Mouse (Mus musculus) C2C12 (cell line): ENCODE measurements around the gene Jade2. TPM values are rescaled to one million over a fixed set of nuclear protein-coding genes. Genes with fewer than 3 reads are reported as not detected.

Experiments used
- H3K27me3 ChIP-seq: one replicate; pipeline ENCODE4 v1.6.1; 2011; ENCODE audit not compliant: control insufficient read depth, insufficient read depth, insufficient read length
- H3K36me3 ChIP-seq: one replicate; pipeline ENCODE4 v1.6.1; 2011; ENCODE audit not compliant: control insufficient read depth, insufficient read depth
- H3K4me3 ChIP-seq: one replicate; pipeline ENCODE4 v1.5.1; 2011; ENCODE audit warnings: mild to moderate bottlenecking, control low read depth; ENCODE audit not compliant: poor library complexity, insufficient read depth, severe bottlenecking
- H3K79me2 ChIP-seq: one replicate; pipeline ENCODE4 v1.6.1; 2011; ENCODE audit not compliant: control insufficient read depth, insufficient read depth
- H3K79me3 ChIP-seq: one replicate; pipeline ENCODE4 v1.6.1; 2011; ENCODE audit warnings: low read depth, control low read depth
- H3ac ChIP-seq: one replicate; pipeline ENCODE3; 2011; ENCODE audit warnings: low read depth; ENCODE audit not compliant: control insufficient read depth, insufficient read length
- CEBPB ChIP-seq: IDR thresholded peaks from one replicate; pipeline ENCODE4 v1.6.1; 2011; ENCODE audit warnings: low read depth, mild to moderate bottlenecking, control low read depth, moderate library complexity
- CTCF ChIP-seq: IDR thresholded peaks from one replicate; pipeline ENCODE4 v1.5.1; 2011; ENCODE audit not compliant: control insufficient read depth, insufficient read depth, insufficient read length
- FOSL1 ChIP-seq: IDR thresholded peaks from one replicate; pipeline ENCODE4 v1.8.0; 2011; ENCODE audit warnings: mild to moderate bottlenecking, low read length; ENCODE audit not compliant: poor library complexity, insufficient read depth, severe bottlenecking
- MAX ChIP-seq: IDR thresholded peaks from one replicate; pipeline ENCODE4 v1.6.1; 2011; ENCODE audit warnings: mild to moderate bottlenecking, control low read depth
- MYOD1 ChIP-seq: IDR thresholded peaks from one replicate; pipeline ENCODE4 v1.6.1; 2011; ENCODE audit warnings: low read depth; ENCODE audit not compliant: control insufficient read depth, insufficient read length
- MYOG ChIP-seq: IDR thresholded peaks from one replicate; pipeline ENCODE4 v1.6.1; 2011; ENCODE audit not compliant: control insufficient read depth, insufficient read length; ENCODE audit errors: extremely low read depth
- USF1 ChIP-seq: IDR thresholded peaks from one replicate; pipeline ENCODE4 v1.6.1; 2011; ENCODE audit warnings: low read depth, mild to moderate bottlenecking, control low read depth, moderate library complexity
- polyA plus RNA-seq: library from polyadenylated mRNA; unstranded; fragments of >200 nt; fragmentation: generic; extraction: Trizol; gene quantifications from one replicate; pipeline ENCODE4 v1.2.1, GENCODE M21; 2012; ENCODE audit warnings: missing spikeins

Jade2 gene
- polyA plus RNA-seq, 1 experiment = 4.0 TPM

DNA sequence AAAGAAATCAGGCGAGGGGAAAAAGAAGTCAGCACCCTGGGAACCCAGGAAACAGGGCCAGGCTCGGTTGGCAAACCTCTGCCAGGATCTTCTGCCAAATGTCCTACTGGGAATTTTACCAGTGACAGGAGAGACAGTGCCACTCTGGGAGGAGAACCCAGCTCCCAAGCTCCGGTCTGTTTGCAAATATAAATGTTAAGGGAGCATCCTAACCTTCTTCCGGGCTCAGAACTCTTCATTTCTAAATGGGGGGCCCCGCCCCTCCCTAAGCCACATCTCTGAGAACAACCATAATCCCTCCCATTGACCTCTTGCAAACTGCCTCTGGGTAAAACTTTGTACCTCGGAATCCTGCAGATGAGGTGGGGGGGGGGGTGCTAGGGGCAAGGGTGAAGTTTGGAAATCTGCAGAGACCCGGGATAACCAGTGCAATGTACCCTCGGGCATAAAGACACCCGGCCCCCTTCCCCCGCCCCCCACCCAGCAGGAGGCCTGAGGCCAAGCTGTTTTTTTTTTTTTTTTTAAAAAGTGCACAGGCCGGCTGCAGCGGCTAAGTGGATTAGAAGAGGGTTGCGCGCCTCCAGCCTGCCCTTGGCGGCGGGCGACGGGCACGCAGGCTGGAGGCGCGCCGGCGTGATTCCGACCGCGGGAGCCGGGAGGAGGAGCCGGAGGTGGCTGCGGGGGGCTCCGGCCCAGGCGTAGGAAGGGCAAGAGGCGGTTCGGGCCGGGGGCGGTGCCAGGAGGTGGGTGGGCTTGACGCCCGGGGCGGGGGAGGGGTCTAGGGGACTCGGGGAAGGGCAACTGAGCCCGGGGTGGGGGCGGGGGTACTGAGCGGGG, 2.3 kb downstream of the Jade2 start:
- H3K79me3 ChIP-seq = peaks cover 19% of the 10 kb centered on the region
- peak overlapping the region; percentile 65 for H3K4me3 ChIP-seq
- H3K27me3 ChIP-seq = no peaks in the 10 kb centered on the region
- H3ac ChIP-seq = peak overlapping the region; percentile 62
- no peak for TF ChIP-seq MYOD1
- TF ChIP-seq MAX = no peak
- peak; percentile 60 for TF ChIP-seq CTCF
- H3K79me2 ChIP-seq = peaks cover 54% of the 10 kb centered on the region
- H3K36me3 ChIP-seq = no peaks in the 10 kb centered on the region

DNA sequence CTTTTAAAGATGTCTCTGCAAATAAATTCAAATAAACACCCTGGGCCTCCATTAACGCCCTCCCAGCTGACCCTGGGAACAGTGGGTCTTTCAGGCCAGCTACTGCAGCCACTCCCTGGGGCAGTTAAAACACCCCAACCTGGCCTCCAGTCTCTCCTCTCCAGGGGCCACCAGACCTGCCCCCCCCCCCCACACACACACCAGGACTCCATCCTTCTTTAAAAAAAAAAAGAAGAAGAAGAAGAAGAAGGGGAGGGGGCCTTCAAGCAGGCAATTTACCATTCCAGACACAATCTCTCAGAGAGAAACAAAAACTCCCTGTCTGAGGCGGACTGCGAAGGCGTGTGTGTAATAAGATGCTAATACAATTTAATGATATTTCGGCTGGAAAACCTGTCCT, 4.9 kb downstream of the Jade2 start:
- Histone ChIP-seq H3K79me3 (peaks cover 19% of the 10 kb centered on the region), H3K4me3 (no peak overlapping the region), H3K79me2 (peaks cover 56% of the 10 kb centered on the region), H3ac (no peak overlapping the region), H3K27me3 (no peaks in the 10 kb centered on the region), H3K36me3 (no peaks in the 10 kb centered on the region)
- no peak for TF ChIP-seq CTCF
- TF ChIP-seq FOSL1 = no peak
- no peak for TF ChIP-seq CEBPB
- no peak for TF ChIP-seq MYOD1
- TF ChIP-seq MYOG = no peak
- no peak for TF ChIP-seq MAX

DNA sequence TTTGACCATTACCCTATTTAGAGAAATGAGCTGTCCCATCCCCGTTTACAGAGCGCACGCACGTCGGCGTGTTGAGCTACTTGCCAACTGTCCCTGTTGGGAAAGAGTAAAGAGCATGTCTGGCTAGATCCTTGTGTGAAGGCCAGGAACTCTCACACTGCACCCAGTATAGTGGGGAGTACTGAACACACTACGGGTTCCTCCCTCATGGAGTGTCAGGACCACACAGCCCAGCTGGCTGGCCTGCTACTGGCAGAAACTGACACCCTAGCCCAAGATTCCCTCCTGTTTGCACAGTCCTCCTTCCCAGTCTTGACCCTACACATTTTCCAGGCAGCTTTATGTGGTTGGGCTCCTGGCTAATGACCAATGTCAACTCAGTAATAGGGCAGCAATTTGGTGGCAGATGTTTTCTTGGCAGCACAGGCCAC, 5.3 kb downstream of the Jade2 start:
- no peak overlapping the region for H3K4me3 ChIP-seq
- TF ChIP-seq MAX (no peak), CTCF (no peak), MYOG (no peak), MYOD1 (no peak), CEBPB (no peak), USF1 (no peak), FOSL1 (no peak)
- no peaks in the 10 kb centered on the region for H3K27me3 ChIP-seq
- H3K36me3 ChIP-seq = no peaks in the 10 kb centered on the region
- H3K79me2 ChIP-seq = peaks cover 56% of the 10 kb centered on the region
- H3K79me3 ChIP-seq = peaks cover 19% of the 10 kb centered on the region
- H3ac ChIP-seq = no peak overlapping the region

DNA sequence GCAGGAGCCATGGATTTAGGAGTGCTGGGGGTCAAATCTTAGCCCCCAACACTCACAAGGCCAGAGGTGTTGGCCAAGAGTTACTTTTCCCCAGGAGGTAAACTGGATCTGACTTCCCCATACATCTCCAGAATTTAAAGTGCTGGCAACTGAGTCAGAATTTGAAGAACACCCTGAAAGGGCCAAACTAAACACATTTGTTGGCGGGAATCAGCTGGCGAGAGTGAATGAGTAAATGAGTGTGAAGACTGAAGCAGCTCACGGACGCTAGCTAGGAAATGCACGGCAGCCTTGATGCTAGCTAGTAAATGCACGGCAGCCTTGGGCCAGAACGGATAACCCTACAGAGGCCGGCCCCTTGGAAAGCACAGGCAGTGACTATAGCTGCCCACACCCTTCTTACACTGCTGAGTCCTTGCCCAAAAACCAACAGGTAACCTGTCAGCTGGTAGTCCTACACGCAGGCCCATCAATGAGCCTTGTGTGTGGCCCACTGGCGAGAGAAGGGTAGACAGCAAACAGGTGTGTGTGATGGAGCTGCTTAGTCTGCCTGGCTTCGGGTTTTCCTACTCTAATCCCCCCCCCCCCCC, 6.6 kb downstream of the Jade2 start:
- no peaks in the 10 kb centered on the region for H3K27me3 ChIP-seq
- TF ChIP-seq FOSL1 = no peak
- no peak for TF ChIP-seq CTCF
- no peak for TF ChIP-seq MYOD1
- no peak for TF ChIP-seq MAX
- no peak for TF ChIP-seq MYOG
- TF ChIP-seq USF1 = no peak
- no peak for TF ChIP-seq CEBPB
- peaks cover 19% of the 10 kb centered on the region for H3K79me3 ChIP-seq
- H3K79me2 ChIP-seq = peaks cover 51% of the 10 kb centered on the region
- no peak overlapping the region for H3K4me3 ChIP-seq
- peaks cover 5% of the 10 kb centered on the region for H3K36me3 ChIP-seq
- H3ac ChIP-seq = no peak overlapping the region

DNA sequence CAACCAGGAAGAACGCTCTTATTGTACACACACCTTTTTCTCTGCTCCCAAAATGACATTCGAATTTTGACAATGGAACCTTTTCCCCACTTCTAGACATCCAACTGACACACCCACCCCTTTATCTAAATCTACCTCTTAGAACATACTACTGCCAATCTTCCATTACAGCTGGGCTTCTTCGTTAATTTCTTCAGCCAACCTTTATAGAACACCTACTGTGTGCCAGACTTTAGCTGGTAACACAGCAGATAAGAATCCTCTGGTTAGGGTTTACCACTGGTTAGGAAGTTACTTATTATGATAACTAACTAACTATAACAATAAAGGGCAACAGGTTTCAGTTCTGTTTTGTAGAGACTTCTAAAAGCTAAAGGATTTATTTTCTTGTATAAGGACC, 9.1 kb downstream of the Jade2 start:
- no peak overlapping the region for H3ac ChIP-seq
- TF ChIP-seq CEBPB = no peak
- no peak for TF ChIP-seq MYOD1
- TF ChIP-seq MYOG = no peak
- no peak for TF ChIP-seq USF1
- no peak for TF ChIP-seq CTCF
- no peak for TF ChIP-seq FOSL1
- TF ChIP-seq MAX = no peak

DNA sequence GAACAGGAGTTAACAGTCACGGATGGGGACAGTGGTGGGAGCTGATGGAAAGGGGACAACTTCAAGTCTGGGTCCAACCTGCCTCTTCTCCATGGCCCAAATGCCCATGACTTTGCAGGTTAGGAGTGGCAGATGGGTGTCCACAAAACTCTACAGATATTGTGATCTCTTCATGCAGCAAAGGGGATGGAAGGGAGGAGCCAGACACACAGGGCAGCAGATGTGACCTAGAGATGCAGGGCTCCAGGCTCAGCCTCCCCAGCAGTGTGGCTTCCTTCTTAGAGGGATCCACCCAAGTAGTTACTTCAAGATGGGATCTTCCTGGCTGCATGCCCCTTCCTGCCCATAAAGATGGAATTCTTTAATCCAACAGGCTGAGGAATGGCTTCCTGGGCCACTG, 9.6 kb downstream of the Jade2 start:
- H3K4me3 ChIP-seq = no peak overlapping the region
- no peak overlapping the region for H3ac ChIP-seq
- no peak for TF ChIP-seq MAX
- no peak for TF ChIP-seq CTCF
- no peak for TF ChIP-seq MYOD1
- no peak for TF ChIP-seq FOSL1
- TF ChIP-seq CEBPB = no peak
- no peaks in the 10 kb centered on the region for H3K27me3 ChIP-seq
- H3K79me2 ChIP-seq = peaks cover 28% of the 10 kb centered on the region
- peaks cover 29% of the 10 kb centered on the region for H3K36me3 ChIP-seq
- H3K79me3 ChIP-seq = peaks cover 8% of the 10 kb centered on the region

More for the DNA sequence above, 9.1 kb downstream of the Jade2 start:
- Histone ChIP-seq H3K79me2 (peaks cover 32% of the 10 kb centered on the region), H3K79me3 (peaks cover 9% of the 10 kb centered on the region), H3K36me3 (peaks cover 29% of the 10 kb centered on the region), H3K4me3 (no peak overlapping the region), H3K27me3 (no peaks in the 10 kb centered on the region)
